Mouse (Mus musculus): ENCODE measurements around the gene Carmil2. TPM values are rescaled to one million over a fixed set of nuclear protein-coding genes. Genes with fewer than 3 reads are reported as not detected.

Carmil2 gene
- polyA plus RNA-seq, 1 experiment from 2014 or later = 1.4 TPM

DNA sequence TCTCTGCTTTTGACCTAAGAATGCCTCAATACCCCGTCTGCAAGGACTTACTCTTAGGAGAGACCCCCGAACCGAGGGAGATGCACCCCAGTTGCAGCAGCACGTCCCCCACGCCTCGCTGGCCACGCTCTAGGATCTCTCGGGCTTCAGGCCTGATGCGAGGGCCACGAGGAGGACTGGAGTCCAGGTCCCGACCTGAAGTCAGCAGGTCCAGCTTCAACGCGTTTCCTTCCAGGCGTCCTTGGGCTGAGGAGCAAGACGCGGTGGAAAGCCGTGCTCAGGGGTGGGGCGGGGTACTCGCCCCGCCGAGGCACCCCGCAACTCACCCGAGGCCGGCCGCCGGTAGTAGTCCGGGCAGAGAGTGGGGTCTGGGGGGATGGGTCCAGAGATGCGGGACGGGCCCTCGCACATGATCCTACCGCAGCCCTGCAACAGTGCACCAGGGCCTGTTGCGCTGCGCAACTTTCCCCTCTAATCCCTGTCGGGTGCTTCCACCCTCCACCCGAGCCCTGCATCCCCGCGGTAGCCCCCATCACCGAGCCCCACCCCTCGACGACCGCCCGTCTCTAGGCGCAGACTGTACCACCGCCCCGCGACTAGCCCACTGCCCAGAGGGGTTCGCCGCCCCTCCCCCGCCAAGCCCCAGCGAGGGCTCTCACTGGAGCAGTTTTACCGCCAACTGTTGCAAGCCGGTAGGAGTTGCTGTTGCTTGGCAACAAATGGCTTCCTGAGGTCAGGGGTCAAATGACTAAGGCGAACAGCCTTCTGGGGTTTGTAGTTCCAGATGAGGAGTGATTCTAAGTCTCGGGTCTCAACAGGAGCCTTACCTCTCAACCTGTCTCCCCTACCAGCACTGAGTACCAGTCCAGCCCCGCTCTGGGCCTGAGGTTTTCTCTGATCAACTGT is 21.7 kb downstream of the Carmil2 start, which contains the start of the genes 4933405L10Rik and Enkd1:
TSS of gene 4933405L10Rik (plus strand) at position 158 of the 906 bp plus-strand sequence.
TSS of gene Enkd1 (minus strand) at position 713 of the 906 bp plus-strand sequence.
- no peaks in the 10 kb centered on the region for H3K9me3 ChIP-seq
- under 1% methylated on average over 55 of the region's 55 CpGs for WGBS

DNA sequence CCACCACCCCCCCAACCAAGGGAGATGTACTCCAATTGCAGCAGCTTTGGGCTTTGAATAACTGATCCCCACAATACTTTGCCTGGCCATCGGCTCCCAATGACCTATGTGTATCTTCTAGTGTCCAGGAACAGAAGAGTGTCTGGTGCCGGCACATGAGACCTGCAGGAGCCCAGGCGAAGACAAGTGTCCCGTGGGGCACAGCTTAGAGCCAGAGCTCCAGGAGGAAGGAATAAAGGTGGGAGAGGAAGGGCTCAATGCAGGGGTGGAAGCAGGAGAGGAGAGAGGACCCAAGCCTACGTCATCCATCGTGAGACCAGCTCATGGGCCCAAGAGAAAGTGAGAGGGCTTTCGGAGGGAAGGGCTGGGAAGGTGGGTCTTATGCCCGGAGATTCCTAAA is 22.6 kb downstream of the Carmil2 start:
- 93% methylated on average over 8 of the region's 8 CpGs for WGBS
- peaks cover 15% of the 10 kb centered on the region for H3K4me1 ChIP-seq
- H3K9ac ChIP-seq = no peak overlapping the region
- no peak for ATAC-seq (ENCODE audit: borderline replicate concordance, extremely low read depth, low FRiP score, low TSS enrichment)
- H3K4me2 ChIP-seq = no peak overlapping the region
- peaks cover 3% of the 10 kb centered on the region; the same call in 1 of the 2 replicates for H3K36me3 ChIP-seq
- no peak overlapping the region for H3K4me3 ChIP-seq
- no peak overlapping the region for H3K27ac ChIP-seq
- H3K27me3 ChIP-seq = no peaks in the 10 kb centered on the region
- no peaks in the 10 kb centered on the region for H3K9me3 ChIP-seq

More for the DNA sequence above, 21.7 kb downstream of the Carmil2 start, which contains the start of the genes 4933405L10Rik and Enkd1:
- H3K9ac ChIP-seq = peak within 1 kb of the TSS; percentile 81
- H3K4me1 ChIP-seq = peaks cover 15% of the 10 kb centered on the region
- peak within 1 kb of the TSS; percentile 99 for H3K4me2 ChIP-seq
- no peak within 1 kb of the TSS for H3K27ac ChIP-seq
- H3K36me3 ChIP-seq = peaks cover 7% of the 10 kb centered on the region; the same call in 1 of the 2 replicates
- H3K4me3 ChIP-seq = peak within 1 kb of the TSS; percentile 93
- ATAC-seq (ENCODE audit: borderline replicate concordance, extremely low read depth, low FRiP score, low TSS enrichment) = peak; percentile 82
- H3K27me3 ChIP-seq = no peaks in the 10 kb centered on the region

- ATAC-seq (ENCODE audit: borderline replicate concordance, extremely low read depth, low FRiP score, low TSS enrichment) = no peak
- Histone ChIP-seq H3K4me1 (peaks cover 15% of the 10 kb centered on the region), H3K36me3 (no peaks in the 10 kb centered on the region), H3K27me3 (no peaks in the 10 kb centered on the region), H3K4me3 (no peak overlapping the region), H3K9me3 (no peaks in the 10 kb centered on the region), H3K4me2 (no peak overlapping the region), H3K27ac (no peak overlapping the region), H3K9ac (no peak overlapping the region)
- WGBS = 65% methylated on average over 7 of the region's 14 CpGs
Measured at GRCm38 (mm10) chr8:105709317-105709716, 23.2 kb downstream of the Carmil2 start.

- Histone ChIP-seq H3K9me3 (no peaks in the 10 kb centered on the region), H3K4me2 (no peak overlapping the region), H3K36me3 (0 out of 2 replicates have a peak, but pooled peaks cover 7% of the 10 kb centered on the region), H3K4me3 (no peak overlapping the region), H3K9ac (no peak overlapping the region), H3K27me3 (no peaks in the 10 kb centered on the region), H3K27ac (no peak overlapping the region), H3K4me1 (peaks cover 3% of the 10 kb centered on the region; the same call in 1 of the 2 replicates)
- ATAC-seq (ENCODE audit: borderline replicate concordance, extremely low read depth, low FRiP score, low TSS enrichment) = no peak
- WGBS = 82% methylated on average over 3 of the region's 3 CpGs
Measured at GRCm38 (mm10) chr8:105712286-105712685, 26.2 kb downstream of the Carmil2 start.

DNA sequence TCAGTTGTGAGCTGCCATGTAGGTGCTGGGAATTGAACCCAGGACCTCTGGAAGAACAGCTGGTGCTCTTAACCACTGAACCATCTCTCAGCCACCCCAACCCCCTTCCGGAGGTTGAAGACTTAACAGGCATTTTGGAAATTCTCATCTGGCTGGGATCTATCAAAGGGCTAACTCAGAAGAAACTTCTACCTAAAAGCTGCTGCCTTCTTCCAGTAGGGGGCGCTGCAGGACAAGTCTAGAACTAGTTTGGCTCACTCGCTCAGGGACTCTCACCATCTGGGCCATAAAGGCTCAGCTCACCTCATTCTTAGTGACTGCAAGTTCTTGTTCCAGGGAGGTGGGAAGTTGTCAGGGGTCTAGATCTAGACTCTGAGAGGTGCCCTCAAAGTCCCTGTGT is 28.1 kb downstream of the Carmil2 start:
- no peak overlapping the region for H3K27ac ChIP-seq
- H3K4me2 ChIP-seq = no peak overlapping the region
- no peaks in the 10 kb centered on the region for H3K27me3 ChIP-seq
- H3K36me3 ChIP-seq = 0 out of 2 replicates have a peak, but pooled peaks cover 9% of the 10 kb centered on the region
- no peaks in the 10 kb centered on the region for H3K9me3 ChIP-seq
- no peak overlapping the region for H3K9ac ChIP-seq
- ATAC-seq (ENCODE audit: borderline replicate concordance, extremely low read depth, low FRiP score, low TSS enrichment) = 0 out of 2 replicates have a peak, but pooled peaks have one; percentile 36
- WGBS = 8% methylated on average over 3 of the region's 3 CpGs
- no peaks in the 10 kb centered on the region for H3K4me1 ChIP-seq
- H3K4me3 ChIP-seq = no peak overlapping the region

- WGBS = 58% methylated on average over 6 of the region's 6 CpGs
- no peaks in the 10 kb centered on the region for H3K9me3 ChIP-seq
- peak; percentile 37; the same call in 1 of the 2 replicates for ATAC-seq (ENCODE audit: borderline replicate concordance, extremely low read depth, low FRiP score, low TSS enrichment)
- no peak overlapping the region for H3K4me3 ChIP-seq
- 0 out of 2 replicates have a peak, but pooled peaks cover 9% of the 10 kb centered on the region for H3K36me3 ChIP-seq
- no peak overlapping the region for H3K4me2 ChIP-seq
- H3K27ac ChIP-seq = peak overlapping the region; percentile 71
- no peaks in the 10 kb centered on the region for H3K27me3 ChIP-seq
- H3K4me1 ChIP-seq = no peaks in the 10 kb centered on the region
- no peak overlapping the region for H3K9ac ChIP-seq
Measured at GRCm38 (mm10) chr8:105715042-105715441, 29.0 kb downstream of the Carmil2 start.

DNA sequence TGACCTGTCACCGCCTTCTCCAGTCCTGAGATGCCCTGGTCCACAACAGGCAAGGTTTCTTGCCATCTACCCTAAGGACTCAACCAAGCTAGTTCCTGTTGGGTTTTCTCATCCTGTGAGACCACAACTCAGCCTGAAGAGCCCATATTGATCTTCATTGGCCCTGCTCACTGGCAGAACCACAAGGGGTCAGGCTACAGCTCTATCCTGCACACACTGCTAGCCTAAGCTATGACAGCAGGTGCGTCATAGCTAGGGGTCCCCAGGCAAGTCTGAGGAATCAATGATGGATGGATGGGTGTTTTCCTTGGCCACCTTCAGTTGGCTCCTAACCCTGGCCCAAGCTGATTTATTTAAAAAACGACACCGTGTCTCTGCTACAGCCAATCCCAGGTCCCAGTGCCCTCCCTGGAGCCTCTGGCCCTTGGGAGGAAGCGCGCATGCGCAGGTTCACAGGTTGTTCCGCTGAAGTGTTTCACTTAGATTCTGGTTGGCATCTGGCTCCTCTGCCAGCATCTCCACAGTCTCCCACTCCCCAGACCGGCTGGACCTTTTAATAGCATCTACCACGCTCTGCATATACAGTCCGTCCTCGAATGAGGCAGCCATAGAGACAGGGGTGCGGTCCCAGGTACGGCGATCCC is 30.4 kb downstream of the Carmil2 start:
- Histone ChIP-seq H3K9ac (no peak overlapping the region), H3K36me3 (0 out of 2 replicates have a peak, but pooled peaks cover 9% of the 10 kb centered on the region), H3K27ac (no peak overlapping the region), H3K4me3 (no peak overlapping the region), H3K27me3 (no peaks in the 10 kb centered on the region), H3K9me3 (no peaks in the 10 kb centered on the region), H3K4me2 (no peak overlapping the region), H3K4me1 (no peaks in the 10 kb centered on the region)
- no peak for ATAC-seq (ENCODE audit: borderline replicate concordance, extremely low read depth, low FRiP score, low TSS enrichment)
- WGBS = 91% methylated on average over 15 of the region's 15 CpGs

- Histone ChIP-seq H3K4me1 (no peaks in the 10 kb centered on the region), H3K4me2 (no peak overlapping the region), H3K27ac (peak overlapping the region; percentile 46; the same call in 1 of the 2 replicates), H3K9ac (no peak overlapping the region), H3K27me3 (no peaks in the 10 kb centered on the region), H3K36me3 (0 out of 2 replicates have a peak, but pooled peaks cover 9% of the 10 kb centered on the region), H3K4me3 (no peak overlapping the region), H3K9me3 (no peaks in the 10 kb centered on the region)
- ATAC-seq (ENCODE audit: borderline replicate concordance, extremely low read depth, low FRiP score, low TSS enrichment) = no peak
- WGBS = 76% methylated on average over 4 of the region's 4 CpGs
Measured at GRCm38 (mm10) chr8:105719637-105720036, 33.6 kb downstream of the Carmil2 start.

DNA sequence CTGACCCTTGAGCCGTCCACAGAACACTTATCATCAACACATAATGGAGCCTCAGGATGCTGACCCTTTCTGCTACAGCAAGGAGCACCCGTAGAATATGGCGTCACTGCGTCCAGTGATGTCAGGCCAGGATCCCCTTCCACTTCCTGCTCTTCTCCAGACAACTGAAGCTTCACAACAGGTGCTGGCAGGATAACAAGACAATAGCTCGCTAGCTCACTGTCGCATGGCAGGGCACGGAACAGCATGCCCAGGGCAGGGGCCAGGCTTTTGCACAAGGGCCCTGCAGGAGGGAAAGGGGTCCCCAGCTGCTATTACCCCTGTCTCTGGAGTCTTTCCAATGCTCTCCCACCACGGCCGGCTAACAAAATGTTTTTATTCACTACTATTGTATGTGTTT is 36.8 kb downstream of the Carmil2 start:
- Histone ChIP-seq H3K9me3 (no peaks in the 10 kb centered on the region), H3K27ac (no peak overlapping the region), H3K4me1 (no peaks in the 10 kb centered on the region), H3K27me3 (no peaks in the 10 kb centered on the region), H3K4me3 (no peak overlapping the region), H3K9ac (no peak overlapping the region), H3K4me2 (no peak overlapping the region), H3K36me3 (peaks cover 7% of the 10 kb centered on the region; the same call in 1 of the 2 replicates)
- 84% methylated on average over 9 of the region's 9 CpGs for WGBS
- no peak for ATAC-seq (ENCODE audit: borderline replicate concordance, extremely low read depth, low FRiP score, low TSS enrichment)

DNA sequence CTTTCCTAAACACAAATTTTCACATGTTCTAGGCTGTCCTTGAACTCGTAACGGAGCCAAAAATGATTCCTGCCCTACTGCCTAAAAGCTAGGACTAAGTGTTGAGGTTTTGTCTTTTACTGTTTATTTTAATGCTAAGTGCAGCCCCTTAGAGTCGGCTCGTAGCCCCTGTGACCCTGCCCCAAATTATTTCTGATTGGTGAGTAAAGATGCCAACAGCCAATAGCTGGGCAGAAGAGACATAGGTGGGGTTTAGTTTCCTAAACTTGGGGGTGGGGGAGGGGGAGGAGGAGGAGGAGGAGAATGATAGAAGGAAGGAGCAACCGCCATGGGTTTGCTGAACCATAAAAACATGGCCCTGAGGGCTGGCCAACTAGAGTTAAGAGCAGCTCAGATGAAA is 39.7 kb downstream of the Carmil2 start:
- Histone ChIP-seq H3K4me1 (no peaks in the 10 kb centered on the region), H3K4me3 (no peak overlapping the region), H3K36me3 (peaks cover 7% of the 10 kb centered on the region; the same call in 1 of the 2 replicates), H3K27me3 (no peaks in the 10 kb centered on the region), H3K27ac (no peak overlapping the region), H3K9me3 (no peaks in the 10 kb centered on the region), H3K9ac (no peak overlapping the region), H3K4me2 (no peak overlapping the region)
- WGBS = 64% methylated on average over 5 of the region's 5 CpGs
- no peak for ATAC-seq (ENCODE audit: borderline replicate concordance, extremely low read depth, low FRiP score, low TSS enrichment)

GRCm38 (mm10) chr8:105727397-105728124 is 41.5 kb downstream of the Carmil2 start:
- Histone ChIP-seq H3K4me1 (no peaks in the 10 kb centered on the region), H3K4me2 (0 out of 2 replicates have a peak overlapping the region, but pooled peaks have one; percentile 14)
- 74% methylated on average over 18 of the region's 18 CpGs for WGBS

More at GRCm38 (mm10) chr8:105727397-105728124, 41.5 kb downstream of the Carmil2 start:
- peak overlapping the region; percentile 58 for H3K27ac ChIP-seq
- peaks cover 7% of the 10 kb centered on the region; the same call in 1 of the 2 replicates for H3K36me3 ChIP-seq
- H3K27me3 ChIP-seq = no peaks in the 10 kb centered on the region
- no peak overlapping the region for H3K9ac ChIP-seq
- H3K9me3 ChIP-seq = no peaks in the 10 kb centered on the region
- ATAC-seq (ENCODE audit: borderline replicate concordance, extremely low read depth, low FRiP score, low TSS enrichment) = peak; percentile 84
- H3K4me3 ChIP-seq = no peak overlapping the region
